Mouse (Mus musculus): ENCODE results near the gene Ednra. TPM values are rescaled to one million over a fixed set of nuclear protein-coding genes. Genes with fewer than 3 reads are reported as not detected.

Ednra gene
- polyA plus RNA-seq, 1 experiment from 2014 or later = 16.1 TPM

GRCm38 (mm10) chr8:77634035-77634434, 90.2 kb downstream of the Ednra start:
- Histone ChIP-seq H3K27ac (ENCODE audit: low read length) (no peak overlapping the region), H3K4me1 (ENCODE audit: control insufficient read depth, insufficient read depth, low read length) (no peaks in the 10 kb centered on the region), H3K9ac (ENCODE audit: low read depth, low read length) (no peak overlapping the region), H3K36me3 (ENCODE audit: control insufficient read depth, insufficient read depth, low read length) (no peaks in the 10 kb centered on the region), H3K4me3 (ENCODE audit: low read length) (no peak overlapping the region), H3K4me2 (ENCODE audit: low read depth, low read length) (no peak overlapping the region), H3K9me3 (ENCODE audit: control insufficient read depth, low read length) (no peaks in the 10 kb centered on the region), H3K27me3 (replicated peaks; ENCODE audit: control insufficient read depth, insufficient read depth, low read length) (no peaks in the 10 kb centered on the region)
- WGBS = 64% methylated on average over 5 of the region's 5 CpGs
- ATAC-seq = 0 out of 2 replicates have a peak, but pooled peaks have one; percentile 65

GRCm38 (mm10) chr8:77633211-77633610, 91.1 kb downstream of the Ednra start:
- Histone ChIP-seq H3K4me3 (ENCODE audit: low read length) (no peak overlapping the region), H3K4me1 (ENCODE audit: control insufficient read depth, insufficient read depth, low read length) (no peaks in the 10 kb centered on the region), H3K4me2 (ENCODE audit: low read depth, low read length) (no peak overlapping the region), H3K9ac (ENCODE audit: low read depth, low read length) (no peak overlapping the region), H3K36me3 (ENCODE audit: control insufficient read depth, insufficient read depth, low read length) (no peaks in the 10 kb centered on the region), H3K27me3 (replicated peaks; ENCODE audit: control insufficient read depth, insufficient read depth, low read length) (no peaks in the 10 kb centered on the region), H3K27ac (ENCODE audit: low read length) (no peak overlapping the region), H3K9me3 (ENCODE audit: control insufficient read depth, low read length) (no peaks in the 10 kb centered on the region)
- ATAC-seq = no peak
- WGBS = 47% methylated on average over 2 of the region's 2 CpGs

- Histone ChIP-seq H3K9me3 (ENCODE audit: control insufficient read depth, low read length) (no peaks in the 10 kb centered on the region), H3K9ac (ENCODE audit: low read depth, low read length) (no peak overlapping the region), H3K36me3 (ENCODE audit: control insufficient read depth, insufficient read depth, low read length) (no peaks in the 10 kb centered on the region), H3K4me2 (ENCODE audit: low read depth, low read length) (no peak overlapping the region), H3K4me1 (ENCODE audit: control insufficient read depth, insufficient read depth, low read length) (no peaks in the 10 kb centered on the region), H3K27ac (ENCODE audit: low read length) (no peak overlapping the region), H3K27me3 (replicated peaks; ENCODE audit: control insufficient read depth, insufficient read depth, low read length) (no peaks in the 10 kb centered on the region), H3K4me3 (ENCODE audit: low read length) (no peak overlapping the region)
- no peak for ATAC-seq
- WGBS = 47% methylated on average over 3 of the region's 3 CpGs
These were observed 93.6 kb downstream of the Ednra start for GRCm38 (mm10) chr8:77630691-77631090.

GRCm38 (mm10) chr8:77629858-77630537, 94.3 kb downstream of the Ednra start:
- H3K27me3 ChIP-seq (replicated peaks; ENCODE audit: control insufficient read depth, insufficient read depth, low read length) = no peaks in the 10 kb centered on the region
- H3K27ac ChIP-seq (ENCODE audit: low read length) = no peak overlapping the region
- 16% methylated on average over 15 of the region's 15 CpGs for WGBS
- H3K36me3 ChIP-seq (ENCODE audit: control insufficient read depth, insufficient read depth, low read length) = no peaks in the 10 kb centered on the region
- H3K4me3 ChIP-seq (ENCODE audit: low read length) = no peak overlapping the region
- no peaks in the 10 kb centered on the region for H3K9me3 ChIP-seq (ENCODE audit: control insufficient read depth, low read length)
- H3K4me1 ChIP-seq (ENCODE audit: control insufficient read depth, insufficient read depth, low read length) = no peaks in the 10 kb centered on the region
- H3K9ac ChIP-seq (ENCODE audit: low read depth, low read length) = no peak overlapping the region
- peak; percentile 73 for ATAC-seq
- H3K4me2 ChIP-seq (ENCODE audit: low read depth, low read length) = no peak overlapping the region

DNA sequence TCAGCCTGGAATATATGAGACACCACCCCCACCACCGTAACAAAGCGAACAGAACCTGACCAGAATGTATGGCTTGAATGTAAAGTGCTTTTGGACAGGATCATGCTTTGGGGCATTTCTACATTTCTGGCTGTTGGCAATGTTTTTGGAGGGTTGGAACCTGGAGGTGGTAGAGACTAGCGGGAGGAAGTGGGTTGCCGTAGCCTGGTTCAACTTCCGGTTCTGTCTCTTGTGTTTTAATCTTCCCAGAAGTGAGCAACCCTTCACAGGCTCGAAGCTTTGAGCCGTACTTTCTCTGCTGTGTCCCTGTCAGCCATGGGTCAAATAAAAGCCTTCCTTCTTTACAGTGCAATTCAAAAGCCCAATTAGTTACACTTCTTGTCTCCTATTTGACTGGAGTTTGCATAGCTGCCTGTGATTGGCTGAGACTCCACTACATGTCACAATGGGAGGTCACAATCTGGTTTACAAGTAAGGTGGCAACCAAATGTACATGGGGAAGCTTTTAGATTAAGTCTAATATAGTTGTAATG, 100.5 kb downstream of the Ednra start:
- no peak for ATAC-seq
- Histone ChIP-seq H3K4me1 (ENCODE audit: control insufficient read depth, insufficient read depth, low read length) (no peaks in the 10 kb centered on the region), H3K4me3 (ENCODE audit: low read length) (no peak overlapping the region), H3K4me2 (ENCODE audit: low read depth, low read length) (no peak overlapping the region), H3K27ac (ENCODE audit: low read length) (no peak overlapping the region), H3K36me3 (ENCODE audit: control insufficient read depth, insufficient read depth, low read length) (no peaks in the 10 kb centered on the region), H3K9me3 (ENCODE audit: control insufficient read depth, low read length) (no peaks in the 10 kb centered on the region), H3K9ac (ENCODE audit: low read depth, low read length) (no peak overlapping the region), H3K27me3 (replicated peaks; ENCODE audit: control insufficient read depth, insufficient read depth, low read length) (no peaks in the 10 kb centered on the region)
- 86% methylated on average over 7 of the region's 7 CpGs for WGBS

DNA sequence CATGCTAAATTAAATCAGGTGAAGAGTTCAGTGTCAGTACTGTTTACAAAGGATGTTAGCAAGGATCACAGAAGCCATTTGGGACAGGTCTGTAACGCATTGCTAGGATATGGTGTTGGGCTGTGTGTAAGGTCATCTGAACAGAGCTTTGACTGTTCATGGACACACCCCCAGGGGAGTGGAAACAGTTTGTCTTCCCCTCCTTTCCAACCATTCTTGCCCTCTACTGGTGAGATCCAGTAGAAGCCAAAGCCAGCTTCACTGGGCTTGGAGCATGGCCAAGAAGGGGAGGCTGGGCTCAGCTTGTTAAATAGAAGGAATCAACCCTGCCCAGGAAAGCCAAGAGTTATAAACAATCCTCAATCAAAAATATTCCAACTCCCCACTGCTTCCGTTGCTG, 106.3 kb downstream of the Ednra start:
- H3K27ac ChIP-seq (ENCODE audit: low read length) = no peak overlapping the region
- no peaks in the 10 kb centered on the region for H3K36me3 ChIP-seq (ENCODE audit: control insufficient read depth, insufficient read depth, low read length)
- H3K4me3 ChIP-seq (ENCODE audit: low read length) = no peak overlapping the region
- no peaks in the 10 kb centered on the region for H3K27me3 ChIP-seq (replicated peaks; ENCODE audit: control insufficient read depth, insufficient read depth, low read length)
- 28% methylated on average over 2 of the region's 2 CpGs for WGBS
- no peaks in the 10 kb centered on the region for H3K9me3 ChIP-seq (ENCODE audit: control insufficient read depth, low read length)
- H3K4me2 ChIP-seq (ENCODE audit: low read depth, low read length) = no peak overlapping the region
- peak; percentile 52 for ATAC-seq
- H3K4me1 ChIP-seq (ENCODE audit: control insufficient read depth, insufficient read depth, low read length) = 0 out of 2 replicates have a peak, but pooled peaks cover 4% of the 10 kb centered on the region
- no peak overlapping the region for H3K9ac ChIP-seq (ENCODE audit: low read depth, low read length)

Other genes with a start within 250 kb of the Ednra start
- 28.9 and 29.6 TPM in 2 replicates for gene Arhgap10, start 206.5 kb downstream of the Ednra start, polyA plus RNA-seq (2015; fragmentation: Nextera tagmentation; extraction: Ambion mirVana)
- gene Prmt9, start 175.1 kb downstream of the Ednra start, polyA plus RNA-seq (2015; fragmentation: Nextera tagmentation; extraction: Ambion mirVana) = 16.1 and 16.6 TPM in 2 replicates
- gene Tmem184c, start 113.8 kb downstream of the Ednra start, polyA plus RNA-seq (2015; fragmentation: Nextera tagmentation; extraction: Ambion mirVana) = 21.4 and 22.0 TPM in 2 replicates